Mouse (Mus musculus): ENCODE results near the gene Dgki.
A peak's percentile ranks its signal among the peaks of the same experiment; 100 is the strongest.
"Not testable (repeated sequence)": the region's sequence is repeated elsewhere in the genome, so short reads cannot be mapped to it uniquely, and the experiment has no call there.

The Dgki gene

GRCm38 (mm10) chr6:37150483-37150882 lies 149.5 kb downstream of the Dgki start:
- DNase-seq (ENCODE audit: low read depth in 2 of 2, low spot score in 2 of 2), result no peak

- DNase-seq (ENCODE audit: low read depth in 2 of 2, low spot score in 2 of 2), result no peak
Observed at GRCm38 (mm10) chr6:37150038-37150437, 149.9 kb downstream of the Dgki start.

- DNase-seq (ENCODE audit: low read depth in 2 of 2, low spot score in 2 of 2), result no peak
Observed at GRCm38 (mm10) chr6:37149196-37149595, 150.8 kb downstream of the Dgki start.

- DNase-seq (ENCODE audit: low read depth in 2 of 2, low spot score in 2 of 2), result no peak
Observed at GRCm38 (mm10) chr6:37147431-37148022, 152.5 kb downstream of the Dgki start.

GRCm38 (mm10) chr6:37143867-37144163 lies 156.2 kb downstream of the Dgki start:
- no peak for DNase-seq (ENCODE audit: low read depth in 2 of 2, low spot score in 2 of 2)

- no peak for DNase-seq (ENCODE audit: low read depth in 2 of 2, low spot score in 2 of 2)
Observed at GRCm38 (mm10) chr6:37142991-37143866, 156.8 kb downstream of the Dgki start.

- DNase-seq (ENCODE audit: low read depth in 2 of 2, low spot score in 2 of 2), result no peak
Observed at GRCm38 (mm10) chr6:37138816-37139215, 161.2 kb downstream of the Dgki start.

GRCm38 (mm10) chr6:37131257-37131656 lies 168.7 kb downstream of the Dgki start:
- DNase-seq (ENCODE audit: low read depth in 2 of 2, low spot score in 2 of 2), result no peak

GRCm38 (mm10) chr6:37120417-37121154 lies 179.4 kb downstream of the Dgki start:
- no peak for DNase-seq (ENCODE audit: low read depth in 2 of 2, low spot score in 2 of 2)

- no peak for DNase-seq (ENCODE audit: low read depth in 2 of 2, low spot score in 2 of 2)
Observed at GRCm38 (mm10) chr6:37119205-37119604, 180.8 kb downstream of the Dgki start.

- no peak for DNase-seq (ENCODE audit: low read depth in 2 of 2, low spot score in 2 of 2)
Observed at GRCm38 (mm10) chr6:37113048-37113447, 186.9 kb downstream of the Dgki start.

- not testable (repeated sequence) for DNase-seq (ENCODE audit: low read depth in 2 of 2, low spot score in 2 of 2)
Observed at GRCm38 (mm10) chr6:37106236-37106635, 193.7 kb downstream of the Dgki start.

- no peak for DNase-seq (ENCODE audit: low read depth in 2 of 2, low spot score in 2 of 2)
Observed at GRCm38 (mm10) chr6:37100413-37100812, 199.6 kb downstream of the Dgki start.

GRCm38 (mm10) chr6:37097356-37098155 lies 202.4 kb downstream of the Dgki start:
- peak; percentile 8 to 18 for DNase-seq (ENCODE audit: low read depth in 2 of 2, low spot score in 2 of 2)

- DNase-seq (ENCODE audit: low read depth in 2 of 2, low spot score in 2 of 2), result no peak
Observed at GRCm38 (mm10) chr6:37096840-37097305, 203.1 kb downstream of the Dgki start.

GRCm38 (mm10) chr6:37089148-37090111 lies 210.6 kb downstream of the Dgki start:
- DNase-seq (ENCODE audit: low read depth in 2 of 2, low spot score in 2 of 2), result no peak

GRCm38 (mm10) chr6:37082990-37083389 lies 217.0 kb downstream of the Dgki start:
- no peak for DNase-seq (ENCODE audit: low read depth in 2 of 2, low spot score in 2 of 2)

GRCm38 (mm10) chr6:37072401-37073016 lies 227.5 kb downstream of the Dgki start:
- no peak for DNase-seq (ENCODE audit: low read depth in 2 of 2, low spot score in 2 of 2)

- no peak for DNase-seq (ENCODE audit: low read depth in 2 of 2, low spot score in 2 of 2)
Observed at GRCm38 (mm10) chr6:37069836-37070600, 230.0 kb downstream of the Dgki start.

All from CD8-positive naive resting alpha-beta T cell, adult 2 months (primary cell).